Mouse (Mus musculus) right cerebral cortex, postnatal 4 days (tissue): ENCODE results near the gene Exoc4.
A peak's percentile ranks its signal among the peaks of the same experiment; 100 is the strongest.

ENCODE experiments used
- DNase-seq: peaks from one replicate; pipeline ENCODE4 v3.0.0-alpha.2; 2022

Exoc4 gene

DNA sequence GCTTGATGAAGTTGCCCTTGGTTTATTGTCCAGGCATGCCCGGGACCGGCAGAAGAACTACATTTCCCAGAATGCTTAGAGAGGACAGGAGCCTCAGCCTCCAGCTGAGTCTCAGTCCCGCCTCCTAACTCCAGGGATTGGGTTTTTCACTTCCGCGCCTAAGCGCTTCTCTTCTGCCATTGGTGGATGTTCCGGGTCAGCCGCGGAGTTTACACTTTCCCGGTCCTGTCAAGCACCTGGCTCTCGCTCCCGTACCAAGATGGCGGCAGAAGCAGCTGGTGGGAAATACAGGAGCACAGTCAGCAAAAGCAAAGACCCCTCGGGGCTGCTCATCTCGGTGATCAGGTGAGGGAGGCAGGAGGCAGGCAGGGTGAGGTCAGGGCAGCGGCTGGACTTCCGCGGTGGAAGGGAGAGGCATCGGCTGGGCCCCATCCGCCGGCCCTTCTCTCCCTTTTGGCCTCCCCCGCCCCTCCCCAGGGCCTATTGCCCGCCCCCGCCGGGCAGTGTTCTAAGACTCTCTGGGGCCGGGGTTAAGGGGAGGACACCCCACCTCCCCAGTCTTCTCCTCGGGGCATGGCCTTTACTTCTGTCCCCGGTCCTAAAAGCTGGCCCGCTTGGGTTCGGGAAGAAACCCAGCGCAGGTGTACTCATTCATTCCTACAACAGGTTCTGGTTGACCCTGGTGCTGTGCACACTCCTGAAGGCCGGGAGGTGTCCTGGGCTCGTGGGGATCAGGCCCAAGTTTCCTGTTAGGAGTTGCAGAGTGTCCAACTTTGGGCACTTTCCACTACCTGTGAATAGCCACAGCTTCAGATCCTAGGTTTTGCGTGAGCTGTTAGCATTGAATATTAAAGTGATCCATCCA is at the start of gene Exoc4:
Gene Exoc4 (plus strand): TSS at position 192 of the 865 bp plus-strand sequence.
- peak; percentile 84 for DNase-seq

DNA sequence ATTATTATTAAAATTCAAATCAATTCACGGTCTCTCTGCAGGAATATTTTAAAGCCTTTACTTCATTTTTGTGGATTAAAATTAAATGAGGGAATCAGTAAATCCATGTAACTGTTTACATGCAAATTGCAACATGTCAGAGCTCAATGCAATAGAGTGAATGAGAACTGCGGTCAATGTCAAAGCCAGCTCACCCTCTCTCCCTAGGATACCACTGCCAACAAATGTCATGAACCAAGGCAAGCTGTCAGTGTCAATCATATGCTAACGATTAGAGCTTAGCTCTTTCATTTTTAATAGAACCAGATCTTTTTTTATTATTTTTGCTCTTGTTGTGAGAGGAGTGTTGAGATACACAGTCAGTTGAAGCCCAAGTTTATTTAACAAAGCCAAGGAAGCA is 30.1 kb upstream of the Exoc4 start:
- no peak for DNase-seq

DNA sequence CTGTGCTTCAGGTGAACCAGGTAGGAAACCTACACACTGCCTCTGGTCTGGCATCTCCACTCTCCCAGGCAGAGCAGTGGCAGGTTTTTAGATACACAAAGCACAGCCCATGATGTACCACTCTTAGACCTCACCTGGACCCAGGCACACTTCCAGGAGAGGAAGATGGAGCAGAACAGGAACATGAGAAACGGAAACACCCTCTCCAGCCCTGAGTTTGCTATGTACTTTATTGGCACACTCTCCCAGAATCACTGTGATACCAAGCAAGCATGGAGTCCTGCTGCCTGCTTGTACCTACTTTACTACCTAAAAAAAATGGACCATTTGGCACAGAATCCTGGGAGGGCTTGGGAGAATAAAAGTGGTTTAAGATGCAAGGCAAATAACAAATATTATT is 22.2 kb upstream of the Exoc4 start:
- no peak for DNase-seq

DNA sequence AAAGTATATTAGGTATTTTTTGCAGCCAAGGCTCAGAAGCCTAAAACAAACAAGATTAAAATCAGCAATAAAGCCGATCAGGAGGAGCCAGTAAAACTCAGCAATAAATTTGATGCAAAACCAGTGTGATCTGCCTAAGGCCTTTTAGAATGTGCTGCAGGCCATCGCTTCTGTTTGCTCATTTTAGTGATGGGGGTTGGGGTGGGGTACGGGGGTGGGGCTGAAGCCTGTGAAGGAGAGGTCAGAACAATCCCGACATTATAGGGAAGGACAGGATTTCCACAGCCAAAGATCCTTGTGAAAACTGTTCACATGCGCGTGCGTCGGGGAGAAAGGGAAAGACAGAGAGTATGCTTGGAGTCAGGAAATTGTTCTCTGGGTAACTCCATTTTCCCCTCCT is 21.5 kb upstream of the Exoc4 start:
- DNase-seq: no peak

DNA sequence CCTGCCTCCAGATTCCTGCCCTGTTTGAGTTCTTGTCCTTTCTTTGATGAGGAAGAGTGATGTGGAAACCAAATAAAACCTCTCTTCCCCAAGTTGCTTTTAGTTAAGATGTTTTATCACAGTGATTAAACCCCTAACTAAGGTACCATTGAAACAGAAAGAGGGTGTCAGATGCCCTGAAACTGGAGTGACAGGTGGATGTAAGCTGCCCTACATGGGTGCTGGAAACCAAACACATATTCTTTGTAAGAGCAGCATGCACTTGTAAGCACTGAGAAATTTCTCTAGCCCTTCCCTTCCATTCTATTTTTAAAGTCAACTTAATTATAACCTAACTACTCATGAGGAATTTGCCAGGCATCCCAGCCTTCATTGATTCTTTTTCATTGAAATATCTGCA is 7.6 kb upstream of the Exoc4 start:
- no peak for DNase-seq

DNA sequence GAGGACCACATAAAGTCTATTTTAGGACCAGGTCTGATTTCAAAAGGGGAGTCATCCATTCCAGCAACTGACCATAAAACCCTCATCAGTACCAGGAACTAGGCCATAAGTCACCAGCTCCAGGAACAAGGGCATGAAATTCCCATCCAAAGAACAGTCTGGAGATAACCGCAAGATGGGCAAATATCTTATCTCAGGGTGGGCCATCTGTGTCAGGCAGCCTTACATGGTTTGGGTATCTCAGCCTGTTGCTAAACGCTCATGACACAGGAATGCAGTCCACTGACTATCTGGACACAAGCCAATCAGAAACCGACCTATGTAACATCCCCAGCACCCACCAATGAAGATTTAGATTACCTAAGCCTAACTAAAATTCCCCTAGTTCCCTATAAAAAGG is 4.3 kb upstream of the Exoc4 start:
- DNase-seq: no peak

DNA sequence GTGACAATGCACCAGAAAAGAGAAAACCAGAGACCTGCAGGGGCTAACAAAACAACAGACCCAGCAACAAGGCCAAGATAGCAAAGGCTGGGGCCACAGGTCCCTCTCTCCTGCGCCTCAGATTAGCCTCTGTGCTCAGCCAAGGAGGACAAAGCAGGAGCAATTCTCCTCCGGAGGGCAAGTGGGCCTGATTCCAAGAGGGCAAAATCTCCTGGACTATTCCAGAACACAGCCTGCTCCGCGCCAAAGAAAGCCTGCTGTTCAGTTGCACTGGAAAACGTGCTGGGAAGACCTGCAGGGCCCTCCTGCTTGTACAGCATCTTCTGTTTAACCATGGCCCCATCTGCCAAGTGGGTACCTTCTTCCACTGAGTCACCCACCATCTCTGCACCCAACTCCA is 1.7 kb upstream of the Exoc4 start:
- no peak for DNase-seq

DNA sequence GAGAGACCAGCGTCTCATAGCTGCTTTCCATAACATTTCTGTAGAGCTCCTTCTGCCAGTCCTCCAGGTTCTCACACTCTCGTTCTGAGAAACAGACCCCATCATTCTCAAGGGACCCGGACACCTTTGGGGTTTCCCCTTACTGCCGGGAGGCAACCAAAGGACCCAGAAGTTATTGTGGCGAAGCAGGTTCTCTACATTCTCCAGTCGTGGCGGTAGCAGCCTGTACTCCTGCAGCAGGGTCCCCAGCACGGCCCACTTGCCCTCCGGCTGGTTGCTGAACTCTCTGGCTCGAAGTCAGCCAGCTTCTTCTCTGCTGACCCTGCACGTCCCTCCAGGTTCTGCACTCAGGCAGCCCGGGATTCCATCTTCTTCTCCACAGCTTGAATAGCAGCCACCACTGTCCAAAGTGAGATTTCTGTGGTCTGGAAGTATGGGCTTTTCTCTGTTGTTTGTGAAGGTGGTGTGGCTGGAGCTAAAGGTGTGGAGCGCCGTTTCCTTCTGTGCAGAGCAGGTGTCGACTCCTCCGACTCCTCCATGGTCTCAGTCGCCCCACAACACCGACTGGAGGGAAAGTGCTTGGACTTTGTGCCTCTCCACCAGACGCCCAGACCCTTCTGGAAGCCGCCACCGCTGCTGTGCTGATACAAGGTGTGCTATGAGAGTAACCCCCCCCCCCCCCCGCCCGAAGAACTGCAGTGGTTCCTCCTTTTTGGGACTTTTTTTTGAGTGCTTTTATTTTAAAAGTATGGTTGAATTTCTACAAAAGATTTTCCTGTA is 1.1 kb upstream of the Exoc4 start:
- DNase-seq: no peak

DNA sequence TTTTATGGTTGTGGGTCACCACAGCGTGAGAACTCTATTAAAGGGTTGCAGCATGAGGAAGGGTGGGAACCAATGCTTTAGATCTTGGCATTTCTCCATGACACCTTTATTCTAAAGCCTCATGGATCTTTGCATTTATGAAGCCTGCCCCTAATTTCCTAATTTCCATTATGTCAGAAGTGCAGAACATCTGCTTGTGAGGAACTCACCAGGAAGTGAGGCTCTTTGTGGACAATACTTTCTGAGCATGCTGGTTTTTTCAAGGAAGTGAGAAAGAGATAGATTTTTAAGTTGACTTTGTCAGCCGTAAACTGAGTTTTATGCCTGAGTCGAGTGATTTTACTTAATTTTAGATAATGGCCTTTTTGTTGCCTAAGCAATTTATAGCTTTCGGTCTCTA is 7.8 kb downstream of the Exoc4 start:
- no peak for DNase-seq

DNA sequence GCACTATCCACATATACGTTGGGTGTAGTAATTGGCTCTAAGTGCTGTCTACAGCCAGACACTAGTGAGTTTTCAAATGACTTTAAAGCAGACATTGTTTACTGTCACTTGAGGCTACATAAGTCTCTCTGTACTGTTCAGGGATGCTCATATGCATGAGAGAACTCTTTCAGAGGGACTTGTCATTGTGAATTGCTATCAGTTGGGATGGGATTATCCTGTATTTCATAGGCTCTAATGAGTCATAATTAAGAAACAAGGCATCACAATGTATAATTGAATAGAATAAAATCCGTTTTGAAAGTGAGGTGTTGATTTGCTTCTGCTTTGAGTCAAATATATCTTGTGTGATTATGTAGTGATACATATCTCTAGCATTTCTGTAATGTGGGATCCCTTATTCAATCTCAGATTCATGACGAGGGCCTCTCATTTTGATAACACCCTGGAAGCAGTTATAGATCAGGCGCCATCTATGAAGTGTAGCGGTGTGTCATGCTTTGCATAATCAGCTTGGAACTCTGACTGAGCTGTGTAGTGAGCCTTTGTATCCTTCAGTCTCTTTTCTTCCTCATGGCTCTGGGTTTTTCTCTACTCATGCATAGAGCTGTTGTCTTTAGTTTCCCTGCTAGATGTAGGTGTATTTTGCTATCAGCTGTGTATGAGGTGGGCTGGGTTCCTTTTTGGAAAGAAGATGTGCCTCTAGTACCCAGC is 8.3 kb downstream of the Exoc4 start:
- no peak for DNase-seq

DNA sequence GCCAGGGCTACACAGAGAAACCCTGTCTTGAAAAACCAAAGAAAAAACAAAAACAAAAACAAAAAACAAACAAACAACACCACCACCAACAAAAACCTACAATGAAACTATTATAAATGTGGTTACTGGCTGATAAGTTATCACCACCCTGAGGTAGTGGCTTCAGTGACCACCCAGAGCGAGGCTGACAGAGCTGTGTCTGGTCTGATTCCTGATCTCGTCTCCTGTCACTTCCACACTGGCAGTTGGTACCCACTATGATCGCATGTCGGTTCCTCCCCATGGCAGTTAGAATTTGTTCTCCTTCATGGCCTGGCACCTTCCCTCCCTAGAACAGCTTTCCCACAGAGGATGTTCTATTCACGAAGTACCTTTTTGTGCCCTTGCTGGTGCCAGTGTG is 11.0 kb downstream of the Exoc4 start:
- no peak for DNase-seq

DNA sequence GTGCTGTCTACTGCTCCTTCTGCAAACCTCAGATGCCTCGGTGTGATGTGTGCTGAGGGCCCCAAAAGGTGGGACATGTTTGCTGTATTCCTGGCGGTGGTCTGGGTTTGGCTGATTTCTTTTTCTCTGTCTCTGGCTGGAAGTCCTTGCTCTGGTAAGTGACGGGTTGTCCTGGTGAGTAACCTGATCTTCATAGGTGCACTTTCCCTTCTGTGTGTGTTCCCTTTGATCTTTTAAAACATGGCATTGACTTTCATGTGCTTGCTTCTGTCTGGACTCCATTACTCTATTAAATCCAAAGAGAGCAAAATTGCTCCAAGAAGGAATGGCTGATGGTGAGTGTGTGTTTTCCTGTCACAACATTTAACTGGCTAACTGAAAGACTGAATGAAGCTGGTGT is 12.7 kb downstream of the Exoc4 start:
- no peak for DNase-seq

DNA sequence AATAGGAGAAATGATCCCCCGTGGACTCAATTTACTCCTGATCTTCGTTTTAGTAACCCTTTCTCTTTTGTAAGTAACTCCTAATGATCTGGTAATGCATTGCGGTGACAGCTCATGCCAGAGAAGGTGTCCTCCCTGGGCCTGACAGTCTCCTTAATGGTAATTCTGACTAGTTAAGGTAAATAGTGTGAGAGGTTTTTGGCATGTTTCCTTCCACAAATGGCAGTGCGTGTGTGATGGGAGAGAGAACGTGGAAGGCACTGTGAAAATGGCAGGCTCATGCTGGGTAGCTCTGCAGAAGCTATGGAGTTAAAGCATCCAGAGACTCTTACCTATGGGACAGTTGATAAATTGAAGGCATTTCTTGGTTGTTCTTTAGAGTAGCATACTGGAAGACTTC is 15.1 kb downstream of the Exoc4 start:
- no peak for DNase-seq

DNA sequence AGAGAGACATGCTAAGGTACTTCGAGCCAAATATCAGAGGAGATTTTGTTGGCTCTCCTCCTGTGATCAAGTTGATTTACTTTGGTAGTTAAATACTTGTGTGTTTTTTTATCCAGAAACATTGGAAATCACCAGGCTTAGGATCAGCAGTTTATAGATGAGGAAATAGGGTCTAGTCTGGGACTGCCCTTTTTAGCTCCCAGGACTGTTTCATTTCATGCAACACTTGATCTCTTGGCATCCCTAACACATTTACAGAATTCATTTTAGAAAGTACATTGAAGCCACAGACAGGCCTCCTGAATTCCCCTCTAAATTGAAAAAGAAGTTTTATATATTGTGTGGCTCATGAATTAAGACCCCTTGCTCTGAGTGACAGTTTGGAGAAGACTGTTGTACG is 15.5 kb downstream of the Exoc4 start:
- no peak for DNase-seq

DNA sequence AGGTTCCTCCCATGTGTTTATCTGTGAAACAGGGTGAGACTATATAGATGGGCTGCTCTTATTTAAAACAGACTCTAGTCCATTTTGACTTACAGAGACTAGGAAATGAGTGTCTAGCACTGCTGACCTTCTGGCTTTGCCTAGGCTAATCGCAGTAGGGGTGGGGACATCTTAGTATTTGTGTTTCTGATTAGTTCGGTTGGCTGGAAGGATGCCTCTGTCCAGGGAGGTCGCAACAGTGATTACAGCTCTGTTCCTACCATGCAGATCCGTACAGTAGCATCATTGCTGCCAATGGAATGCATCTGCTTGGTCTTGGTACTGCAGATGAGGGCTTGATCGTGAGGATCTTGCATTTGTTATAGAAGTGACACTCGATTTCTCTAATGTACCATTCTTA is 18.7 kb downstream of the Exoc4 start:
- no peak for DNase-seq

DNA sequence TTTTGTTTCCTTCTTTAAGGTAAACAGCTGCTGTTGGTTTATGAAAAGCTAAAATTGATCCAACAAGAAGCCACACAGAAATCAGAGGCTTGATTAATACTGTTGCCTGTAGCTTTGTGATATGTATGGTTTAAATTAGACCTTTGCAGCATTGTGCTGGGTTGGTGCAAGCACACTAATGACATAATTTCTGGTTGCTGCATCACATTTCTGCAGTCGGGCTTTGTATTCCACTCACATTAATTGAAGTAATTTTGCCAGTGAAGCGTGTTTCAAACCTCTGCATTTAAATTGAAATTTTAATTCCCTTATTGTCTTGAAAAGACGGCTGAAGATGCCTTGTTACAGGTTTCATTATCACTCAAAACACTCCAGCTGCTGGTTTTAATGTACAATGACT is 34.6 kb downstream of the Exoc4 start:
- no peak for DNase-seq

DNA sequence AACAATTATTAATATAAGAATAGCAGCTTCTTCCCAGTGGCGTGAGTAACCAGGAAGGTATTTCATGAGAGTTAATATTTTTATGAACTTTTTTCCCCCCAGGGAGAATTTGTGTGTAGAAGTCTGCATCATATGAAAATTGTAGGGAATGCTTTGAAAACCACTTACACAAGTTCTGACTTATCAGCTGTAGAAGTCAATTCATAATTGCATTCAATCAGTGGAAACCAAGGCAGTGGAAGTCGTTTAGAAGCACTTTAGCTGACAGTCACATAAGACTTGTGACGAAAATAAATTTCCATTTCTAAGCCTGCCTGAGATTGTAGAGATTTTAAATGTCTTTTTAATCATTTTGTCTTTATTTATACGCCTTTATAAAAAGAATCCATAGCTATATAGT is 35.1 kb downstream of the Exoc4 start:
- no peak for DNase-seq

DNA sequence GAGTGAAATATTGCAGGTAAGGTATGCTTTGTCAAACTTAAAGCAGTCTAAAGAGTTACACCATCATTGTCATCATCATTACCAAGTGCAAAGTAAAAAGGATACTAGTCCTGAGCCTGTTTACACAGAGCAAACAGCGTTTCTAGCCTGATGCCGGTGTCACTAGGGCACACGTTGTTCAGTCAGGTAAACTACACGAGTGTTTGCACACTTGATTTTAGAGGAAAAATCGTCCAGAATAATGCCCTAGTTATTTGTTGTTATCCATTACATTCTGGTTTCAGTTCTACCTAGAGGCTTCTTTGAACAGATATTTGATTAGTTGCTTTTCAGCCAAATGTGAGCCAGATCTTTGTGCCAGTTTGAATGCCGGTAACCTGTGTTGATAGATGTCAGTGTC is 37.5 kb downstream of the Exoc4 start:
- DNase-seq: no peak

DNA sequence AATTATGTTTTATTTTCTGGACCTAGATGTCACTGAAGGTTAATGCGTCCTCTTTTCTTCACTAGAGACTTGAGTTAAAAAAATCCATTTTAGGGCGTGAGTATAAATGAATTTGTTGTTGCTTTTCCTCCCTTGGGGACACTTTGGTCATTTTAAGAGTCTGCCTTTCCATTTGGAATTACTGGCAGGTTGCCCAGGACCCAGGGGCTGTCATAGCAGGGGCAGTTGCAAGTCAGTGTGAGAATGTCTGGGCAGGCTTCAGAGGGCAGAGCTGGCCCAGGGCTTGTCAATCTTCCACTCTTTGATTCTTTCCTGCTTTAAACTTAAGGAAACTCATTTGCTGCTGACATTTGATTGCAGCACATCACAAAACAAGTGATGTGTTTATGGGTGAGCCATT is 45.7 kb downstream of the Exoc4 start:
- peak; percentile 3 for DNase-seq

DNA sequence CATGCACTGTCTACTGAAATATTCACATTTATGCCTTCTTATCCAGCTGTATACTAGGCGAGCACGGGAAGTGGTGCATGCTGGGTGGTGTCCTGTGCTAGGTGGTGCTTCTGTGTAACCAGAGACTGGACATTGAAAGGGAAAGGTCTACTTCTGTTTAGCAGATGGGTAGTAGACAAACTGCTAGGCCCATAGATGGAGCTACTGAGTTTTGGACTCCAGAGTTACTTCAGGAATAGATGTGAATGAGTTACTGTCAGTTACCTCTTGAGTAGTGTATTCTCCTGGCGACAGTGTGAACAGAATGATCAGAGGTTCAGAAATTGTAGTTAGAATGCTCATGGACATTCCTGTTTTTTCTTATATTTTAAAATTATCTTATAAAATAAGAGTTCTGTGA is 48.7 kb downstream of the Exoc4 start:
- DNase-seq: no peak

DNA sequence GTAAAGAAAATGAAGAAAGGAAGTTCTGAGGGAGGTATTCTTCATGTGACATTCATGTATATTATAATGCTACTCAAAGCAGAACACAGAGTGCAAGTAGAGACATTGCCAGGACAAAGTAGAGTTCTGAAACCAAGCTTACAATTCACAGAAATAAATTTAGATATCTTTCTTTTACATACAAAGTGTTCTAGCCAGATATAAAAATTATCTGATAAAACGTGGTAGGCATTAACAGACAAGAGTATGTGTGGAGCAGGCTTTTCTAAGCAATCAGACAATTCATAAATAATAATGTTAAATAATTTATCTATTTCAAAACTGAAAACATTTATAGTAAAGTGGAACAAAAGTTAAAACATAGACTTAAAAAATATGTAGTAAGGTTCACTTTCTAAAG is 49.9 kb downstream of the Exoc4 start:
- DNase-seq: no peak

DNA sequence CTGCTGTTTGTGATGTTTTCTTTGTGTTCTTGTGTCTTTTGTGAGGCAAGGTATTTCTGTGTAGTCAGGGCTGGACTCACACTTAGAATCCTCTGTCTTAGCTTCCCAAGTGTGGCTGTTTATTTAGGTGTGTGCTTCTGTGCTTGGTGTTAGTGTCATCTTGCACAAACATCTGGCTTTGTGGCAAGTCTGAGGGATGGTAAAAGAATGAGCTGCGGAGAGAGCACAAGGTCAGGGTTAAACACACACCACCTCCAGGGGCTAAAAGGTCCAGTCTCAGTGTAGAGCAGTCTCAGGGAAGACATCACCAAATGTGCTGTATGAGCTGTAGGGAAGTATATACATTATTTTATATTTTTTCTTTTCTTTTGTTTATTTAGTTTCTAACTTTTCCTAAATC is 57.1 kb downstream of the Exoc4 start:
- DNase-seq: no peak

DNA sequence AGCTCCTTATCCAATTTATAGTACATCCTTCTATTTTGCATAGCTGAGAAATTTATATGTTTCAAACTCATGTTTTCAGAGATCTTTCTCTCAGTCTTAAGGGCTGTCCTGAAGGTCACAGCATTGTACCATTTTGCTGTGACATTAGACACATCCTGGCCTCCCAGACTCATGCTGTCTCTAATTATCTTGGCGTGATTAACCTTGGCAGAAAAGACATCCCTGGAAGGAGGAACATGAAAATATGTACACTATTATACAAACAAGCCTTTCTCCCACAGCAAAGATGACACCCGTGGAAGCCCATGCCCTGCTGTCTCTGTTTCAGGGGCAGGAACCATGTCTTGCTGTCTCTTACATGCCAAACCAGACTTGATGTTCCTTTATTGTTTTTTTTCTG is 59.8 kb downstream of the Exoc4 start:
- DNase-seq: no peak

DNA sequence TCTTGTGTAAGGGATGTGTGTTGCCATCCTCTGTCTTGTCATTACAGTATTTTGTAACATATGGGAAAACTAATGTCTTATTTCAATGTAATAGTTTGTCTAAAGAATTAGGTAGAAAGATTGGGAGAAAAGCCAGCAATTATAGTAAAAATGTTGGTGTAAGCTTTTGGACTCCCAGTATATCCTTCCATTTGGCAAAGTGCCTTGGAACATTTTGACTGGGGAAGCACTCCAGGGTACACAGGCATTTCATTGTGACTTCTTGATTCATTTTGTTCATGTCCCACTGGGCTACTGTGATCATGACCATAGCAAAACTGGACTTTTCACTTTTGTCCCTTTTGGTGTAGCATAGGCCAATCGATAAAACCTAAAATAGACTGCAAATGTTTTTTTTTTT is 61.6 kb downstream of the Exoc4 start:
- DNase-seq: no peak
